Mouse (Mus musculus): ENCODE measurements around the gene Kif1c.
A peak's percentile ranks its signal among the peaks of the same experiment; 100 is the strongest.
"Not testable (repeated sequence)": the region's sequence is repeated elsewhere in the genome, so short reads cannot be mapped to it uniquely, and the experiment has no call there.

The Kif1c gene

GRCm38 (mm10) chr11:70747876-70748545 lies 47.7 kb downstream of the Kif1c start:
- no peak for DNase-seq

- no peak for DNase-seq
Observed at GRCm38 (mm10) chr11:70752337-70753017, 52.1 kb downstream of the Kif1c start.

GRCm38 (mm10) chr11:70753146-70753545 lies 52.8 kb downstream of the Kif1c start:
- no peak for DNase-seq

GRCm38 (mm10) chr11:70754476-70754875 lies 54.1 kb downstream of the Kif1c start:
- no peak for DNase-seq

GRCm38 (mm10) chr11:70754958-70755357 lies 54.6 kb downstream of the Kif1c start:
- peak; percentile 10 for DNase-seq

- peak; percentile 69 for DNase-seq
Observed at GRCm38 (mm10) chr11:70755645-70756044, 55.3 kb downstream of the Kif1c start.

- DNase-seq: not testable (repeated sequence)
Observed at GRCm38 (mm10) chr11:70760446-70760845, 60.1 kb downstream of the Kif1c start.

- DNase-seq: no peak
Observed at GRCm38 (mm10) chr11:70762641-70763040, 62.3 kb downstream of the Kif1c start.

GRCm38 (mm10) chr11:70763582-70763935 lies 63.2 kb downstream of the Kif1c start:
- no peak for DNase-seq

- DNase-seq: peak; percentile 87
Observed at GRCm38 (mm10) chr11:70763936-70764808, 63.8 kb downstream of the Kif1c start, which contains the start of gene Zfp3. Zfp3 (plus strand) TSS chr11:70764209.

- no peak for DNase-seq
Observed at GRCm38 (mm10) chr11:70765776-70766445, 65.6 kb downstream of the Kif1c start.

GRCm38 (mm10) chr11:70770804-70771203 lies 70.5 kb downstream of the Kif1c start:
- no peak for DNase-seq

- DNase-seq: peak; percentile 65
Observed at GRCm38 (mm10) chr11:70776830-70777571, 76.7 kb downstream of the Kif1c start.

- DNase-seq: no peak
Observed at GRCm38 (mm10) chr11:70777634-70778033, 77.3 kb downstream of the Kif1c start.

- DNase-seq: not testable (repeated sequence)
Observed at GRCm38 (mm10) chr11:70778058-70778457, 77.7 kb downstream of the Kif1c start.

All from right cerebral cortex, postnatal 25 days (tissue).